Mouse (Mus musculus) lung, adult 2 months (tissue): ENCODE data around the gene Ptprt.

Source experiments
- CTCF ChIP-seq: fragments of 200-500 bp; IDR thresholded peaks from 2 replicates; pipeline ENCODE4 v1.5.1; 2011; ENCODE audit warnings: mild to moderate bottlenecking, low read length, control low read depth; ENCODE audit not compliant: insufficient read depth
- POLR2A ChIP-seq: fragments of 200-500 bp; IDR thresholded peaks from 2 replicates; pipeline ENCODE4 v1.6.1; 2011; ENCODE audit warnings: low read depth, mild to moderate bottlenecking, control low read depth, low read length, borderline replicate concordance; ENCODE audit errors: extremely low read depth

- no peak for TF ChIP-seq POLR2A
- no peak for TF ChIP-seq CTCF
Observed at GRCm38 (mm10) chr2:162394601-162395000, 266.3 kb downstream of the Ptprt start.
